Mouse (Mus musculus) right cerebral cortex, adult 2 months (tissue): ENCODE data around the gene Litaf.

Source experiments
- DNase-seq, 2 experiments: peaks; one replicate each; pipeline ENCODE4 v3.0.0; 2021 to 2022; ENCODE audit warnings: low spot score in 2 of 2

Gene Litaf

DNA sequence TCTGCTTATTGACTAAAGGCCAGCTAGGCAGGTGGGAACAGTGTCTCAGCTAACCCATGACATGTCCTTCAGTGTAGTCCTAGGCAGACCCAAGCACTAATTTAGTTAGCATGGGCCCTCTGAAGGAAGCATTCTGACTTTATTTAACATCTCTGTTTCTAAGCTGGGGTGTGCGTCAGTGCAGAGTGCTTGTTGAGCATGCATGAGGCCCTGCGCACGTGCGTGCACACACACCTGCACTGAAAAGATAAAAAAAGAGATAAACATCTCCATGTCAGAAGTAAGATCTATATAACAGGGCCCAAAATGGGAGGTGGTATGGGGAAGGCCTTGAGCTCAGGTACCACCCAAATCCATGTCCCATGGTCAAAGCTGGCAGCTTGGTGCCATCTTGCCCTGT lies 150.9 kb downstream of the Litaf start:
- no peak for DNase-seq

DNA sequence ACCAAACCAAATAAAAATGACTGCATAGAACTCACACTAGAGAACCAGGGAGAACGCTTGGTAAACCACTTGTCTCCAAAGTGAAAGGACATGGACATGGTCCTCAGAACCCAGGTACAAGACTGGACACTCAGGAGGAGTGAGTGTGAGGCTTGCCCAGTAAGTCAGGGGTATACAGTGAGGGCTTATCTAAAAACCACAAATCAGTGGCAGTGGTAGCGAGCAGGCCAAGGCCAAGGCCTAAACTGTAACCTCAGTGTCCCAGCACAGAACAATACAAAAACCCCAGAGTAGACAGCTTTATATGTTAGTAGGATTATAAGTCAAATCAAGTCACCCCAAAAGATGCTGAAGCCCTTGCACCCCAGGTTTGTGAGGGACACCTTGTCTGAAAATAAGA lies 154.9 kb downstream of the Litaf start:
- no peak for DNase-seq

- no peak for DNase-seq
Measured at GRCm38 (mm10) chr16:10910541-10910940, 155.4 kb downstream of the Litaf start.
